Mouse (Mus musculus) spleen, postnatal 14 days (tissue): Measurements from ENCODE around the gene Rbm4b.

Experiments used
- DNase-seq, 2 experiments: peaks; one replicate each; pipeline ENCODE4 v3.0.0; 2021 to 2022; ENCODE audit warnings: low spot score in 2 of 2

Gene Rbm4b

GRCm38 (mm10) chr19:4756193-4756911, at the start of gene Rbm4b:
TSS of gene Rbm4b (plus strand) at chr19:4756497.
- DNase-seq, result peak; percentile 88 to 92

GRCm38 (mm10) chr19:4708765-4709164, 47.5 kb upstream of the Rbm4b start:
- DNase-seq, result no peak

GRCm38 (mm10) chr19:4711098-4711600, 45.1 kb upstream of the Rbm4b start, which contains the start of gene Sptbn2:
TSS of gene Sptbn2 (plus strand) at chr19:4711167.
- DNase-seq, result no peak

- DNase-seq, result no peak
Observed at GRCm38 (mm10) chr19:4711601-4712155, 44.6 kb upstream of the Rbm4b start.

- no peak for DNase-seq
Observed at GRCm38 (mm10) chr19:4712156-4712780, 44.0 kb upstream of the Rbm4b start.

- no peak for DNase-seq
Observed at GRCm38 (mm10) chr19:4712781-4713526, 43.3 kb upstream of the Rbm4b start.

- DNase-seq, result no peak
Observed at GRCm38 (mm10) chr19:4713886-4714285, 42.4 kb upstream of the Rbm4b start.

- DNase-seq, result no peak
Observed at GRCm38 (mm10) chr19:4716756-4717155, 39.5 kb upstream of the Rbm4b start.

GRCm38 (mm10) chr19:4717281-4717680, 39.0 kb upstream of the Rbm4b start:
- DNase-seq, result no peak

GRCm38 (mm10) chr19:4718716-4719115, 37.6 kb upstream of the Rbm4b start:
- no peak for DNase-seq

GRCm38 (mm10) chr19:4719351-4719764, 36.9 kb upstream of the Rbm4b start:
- no peak for DNase-seq

GRCm38 (mm10) chr19:4720112-4720511, 36.2 kb upstream of the Rbm4b start:
- no peak for DNase-seq

- no peak for DNase-seq
Observed at GRCm38 (mm10) chr19:4720671-4721244, 35.5 kb upstream of the Rbm4b start.

GRCm38 (mm10) chr19:4729186-4729585, 27.1 kb upstream of the Rbm4b start:
- no peak for DNase-seq

- no peak for DNase-seq
Observed at GRCm38 (mm10) chr19:4733052-4733451, 23.2 kb upstream of the Rbm4b start.

GRCm38 (mm10) chr19:4737866-4738265, 18.4 kb upstream of the Rbm4b start:
- DNase-seq, result no peak

GRCm38 (mm10) chr19:4739053-4739452, 17.2 kb upstream of the Rbm4b start:
- DNase-seq, result no peak

GRCm38 (mm10) chr19:4739762-4740161, 16.5 kb upstream of the Rbm4b start:
- no peak for DNase-seq

- DNase-seq, result peak in 1 of 2 experiments; percentile 4
Observed at GRCm38 (mm10) chr19:4741482-4741881, 14.8 kb upstream of the Rbm4b start.

- DNase-seq, result peak in 1 of 2 experiments; percentile 4
Observed at GRCm38 (mm10) chr19:4742229-4742628, 14.1 kb upstream of the Rbm4b start.

GRCm38 (mm10) chr19:4743524-4743923, 12.8 kb upstream of the Rbm4b start:
- no peak for DNase-seq

GRCm38 (mm10) chr19:4744026-4744425, 12.3 kb upstream of the Rbm4b start:
- no peak for DNase-seq
